Mouse (Mus musculus) midbrain, embryonic 11.5 days (tissue): ENCODE measurements at regions not wholly inside any gene's neighbourhood (a gene's known extent, or its start where the extent isn't known, plus 50 kb on each side); places are given as distances from the start of the nearest gene placed in this dataset.

Source experiments
- ATAC-seq: fragments of 200-750 bp; cut with Nextera tagmentation; 2 replicates; pipeline ENCODE4 v1.8.0; 2017; ENCODE audit warnings: moderate TSS enrichment, moderate library complexity; ENCODE audit not compliant: low FRiP score
- DNase-seq: peaks from one replicate; pipeline ENCODE4 v3.0.0; 2015; ENCODE audit warnings: low spot score; ENCODE audit errors: missing footprints
- H3K27ac ChIP-seq: fragments of 300-500 bp; sonication (generic); 2 replicates; pipeline ENCODE4 v1.5.1; 2014; ENCODE audit warnings: low read depth, low read length
- H3K27me3 ChIP-seq: fragments of 300-500 bp; sonication (generic); 2 replicates; pipeline ENCODE4 v1.6.1; 2014; ENCODE audit warnings: mild to moderate bottlenecking, low read length, moderate library complexity, mixed read lengths; ENCODE audit not compliant: control insufficient read depth, insufficient read depth
- H3K36me3 ChIP-seq: fragments of 300-500 bp; sonication (generic); 2 replicates; pipeline ENCODE4 v1.6.1; 2014; ENCODE audit warnings: mild to moderate bottlenecking, low read length, moderate library complexity, mixed read lengths; ENCODE audit not compliant: control insufficient read depth, insufficient read depth
- H3K4me1 ChIP-seq: fragments of 300-500 bp; sonication (generic); 2 replicates; pipeline ENCODE4 v1.6.1; 2014; ENCODE audit warnings: low read length; ENCODE audit not compliant: control insufficient read depth, insufficient read depth
- H3K4me2 ChIP-seq: fragments of 300-500 bp; sonication (generic); 2 replicates; pipeline ENCODE4 v1.6.1; 2014; ENCODE audit warnings: mild to moderate bottlenecking, moderate library complexity
- H3K4me3 ChIP-seq: fragments of 300-500 bp; sonication (generic); 2 replicates; pipeline ENCODE4 v1.5.1; 2014; ENCODE audit warnings: low read depth, low read length
- H3K9ac ChIP-seq: fragments of 300-500 bp; sonication (generic); 2 replicates; pipeline ENCODE4 v1.6.1; 2014; ENCODE audit warnings: low read length
- H3K9me3 ChIP-seq: fragments of 300-500 bp; sonication (generic); 2 replicates; pipeline ENCODE4 v1.6.1; 2016; ENCODE audit warnings: low read length; ENCODE audit not compliant: control insufficient read depth
- WGBS: fragments of 180-500 bp; shearing (Covaris S2); extraction: QIAGEN DNeasy Blood & Tissue Kit; methylation state at CpG from one replicate; pipeline ENCODE4 v1.1.7; 2014; 5-methylcytosine and 5-hydroxymethylcytosine counted together

GRCm38 (mm10) chr13:102458711-102459110 lies 234.6 kb upstream of the Cd180 start:
- no peak overlapping the region for H3K9ac ChIP-seq
- H3K4me2 ChIP-seq = no peak overlapping the region
- H3K27me3 ChIP-seq = no peaks in the 10 kb centered on the region
- H3K36me3 ChIP-seq = no peaks in the 10 kb centered on the region
- no peak overlapping the region for H3K4me3 ChIP-seq
- ATAC-seq (no peak), DNase-seq (no peak)
- WGBS = 17% methylated on average over 2 of the region's 2 CpGs
- H3K4me1 ChIP-seq = no peaks in the 10 kb centered on the region
- H3K9me3 ChIP-seq = no peaks in the 10 kb centered on the region
- H3K27ac ChIP-seq = no peak overlapping the region

GRCm38 (mm10) chr13:102463993-102464392 lies 229.4 kb upstream of the Cd180 start:
- Histone ChIP-seq H3K27ac (no peak overlapping the region), H3K4me2 (no peak overlapping the region), H3K4me1 (no peaks in the 10 kb centered on the region), H3K9me3 (no peaks in the 10 kb centered on the region), H3K36me3 (no peaks in the 10 kb centered on the region), H3K9ac (no peak overlapping the region), H3K27me3 (no peaks in the 10 kb centered on the region), H3K4me3 (no peak overlapping the region)
- 89% methylated on average over 2 of the region's 2 CpGs for WGBS
- DNase-seq (no peak), ATAC-seq (no peak)

GRCm38 (mm10) chr13:102481906-102482305 lies 211.5 kb upstream of the Cd180 start:
- Histone ChIP-seq H3K27ac (no peak overlapping the region), H3K27me3 (no peaks in the 10 kb centered on the region), H3K4me3 (no peak overlapping the region), H3K36me3 (no peaks in the 10 kb centered on the region), H3K4me2 (no peak overlapping the region), H3K4me1 (no peaks in the 10 kb centered on the region), H3K9me3 (no peaks in the 10 kb centered on the region), H3K9ac (no peak overlapping the region)
- ATAC-seq (no peak), DNase-seq (no peak)
- 89% methylated on average over 3 of the region's 3 CpGs for WGBS

DNA sequence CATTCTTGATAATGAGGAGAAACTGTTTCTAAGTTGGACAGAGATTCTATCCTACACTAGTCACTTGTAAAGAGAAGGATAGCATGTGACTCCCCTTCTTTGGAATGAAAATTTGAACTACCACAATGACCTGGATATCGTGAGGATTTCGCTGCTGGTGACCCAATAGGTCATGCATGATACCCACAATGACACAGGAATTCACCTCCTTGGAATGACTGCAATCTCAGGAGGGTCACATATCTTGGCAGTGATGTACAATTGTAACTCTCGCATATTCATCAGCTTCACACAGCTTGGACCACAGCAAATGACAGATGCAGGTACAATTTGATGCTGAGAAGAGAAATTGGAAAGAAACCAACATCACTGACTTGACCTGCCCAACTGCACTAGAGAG lies 210.9 kb upstream of the Cd180 start:
- H3K4me1 ChIP-seq = no peaks in the 10 kb centered on the region
- ATAC-seq = no peak
- no peak overlapping the region for H3K4me3 ChIP-seq
- H3K4me2 ChIP-seq = no peak overlapping the region
- H3K27me3 ChIP-seq = no peaks in the 10 kb centered on the region
- H3K27ac ChIP-seq = no peak overlapping the region
- DNase-seq = no peak
- no peaks in the 10 kb centered on the region for H3K9me3 ChIP-seq
- H3K9ac ChIP-seq = no peak overlapping the region
- H3K36me3 ChIP-seq = no peaks in the 10 kb centered on the region
- WGBS = 81% methylated on average over 3 of the region's 3 CpGs

DNA sequence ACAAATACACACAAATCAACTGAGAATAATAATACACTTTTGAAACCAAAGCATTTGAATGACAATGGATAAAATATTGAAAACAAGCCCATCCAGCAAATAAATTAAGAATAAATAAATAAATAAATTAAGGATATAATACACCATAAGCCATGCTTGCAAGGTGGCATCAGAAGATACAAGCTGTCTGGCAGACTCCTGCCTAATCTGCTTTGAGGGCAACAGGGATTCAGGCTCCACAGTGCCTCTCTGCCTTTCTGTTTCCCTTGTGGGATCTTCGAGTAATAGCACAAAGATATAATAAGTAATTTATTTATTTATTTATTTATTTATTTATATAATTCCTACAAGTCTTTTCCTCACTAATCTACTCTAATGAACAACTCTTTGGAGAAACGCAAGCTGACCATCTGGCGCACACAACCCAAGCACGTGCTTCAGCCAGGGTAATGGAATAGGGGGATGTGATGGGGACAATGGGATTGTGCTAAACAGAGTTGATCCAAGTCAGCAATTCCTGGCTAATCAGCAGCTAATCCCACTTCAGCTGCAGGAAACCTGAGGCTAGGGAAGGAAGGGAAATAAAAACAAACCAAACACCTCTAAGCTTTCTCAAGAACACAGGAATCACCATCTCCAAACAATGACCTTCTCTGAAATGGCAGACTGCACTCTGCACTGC lies 205.8 kb upstream of the Cd180 start:
- Histone ChIP-seq H3K27ac (no peak overlapping the region), H3K9ac (no peak overlapping the region), H3K27me3 (no peaks in the 10 kb centered on the region), H3K36me3 (no peaks in the 10 kb centered on the region), H3K9me3 (no peaks in the 10 kb centered on the region), H3K4me3 (no peak overlapping the region), H3K4me2 (no peak overlapping the region), H3K4me1 (no peaks in the 10 kb centered on the region)
- 34% methylated on average over 4 of the region's 4 CpGs for WGBS
- peak; percentile 88 for ATAC-seq
- DNase-seq = peak; percentile 84

GRCm38 (mm10) chr13:102491370-102491769 lies 202.0 kb upstream of the Cd180 start:
- Histone ChIP-seq H3K27ac (no peak overlapping the region), H3K4me2 (no peak overlapping the region), H3K27me3 (no peaks in the 10 kb centered on the region), H3K9me3 (no peaks in the 10 kb centered on the region), H3K9ac (no peak overlapping the region), H3K36me3 (no peaks in the 10 kb centered on the region), H3K4me1 (no peaks in the 10 kb centered on the region), H3K4me3 (no peak overlapping the region)
- 83% methylated on average over 4 of the region's 4 CpGs for WGBS
- DNase-seq (no peak), ATAC-seq (no peak)

GRCm38 (mm10) chr13:102504157-102504947 lies 189.0 kb upstream of the Cd180 start:
- ATAC-seq = peak; percentile 91
- Histone ChIP-seq H3K4me3 (no peak overlapping the region), H3K4me2 (no peak overlapping the region), H3K9ac (no peak overlapping the region), H3K27me3 (no peaks in the 10 kb centered on the region), H3K9me3 (no peaks in the 10 kb centered on the region), H3K4me1 (no peaks in the 10 kb centered on the region), H3K36me3 (no peaks in the 10 kb centered on the region), H3K27ac (no peak overlapping the region)
- peak; percentile 93 for DNase-seq
- WGBS = 25% methylated on average over 10 of the region's 10 CpGs

- Histone ChIP-seq H3K4me2 (no peak overlapping the region), H3K9ac (no peak overlapping the region), H3K27me3 (no peaks in the 10 kb centered on the region), H3K4me3 (no peak overlapping the region), H3K36me3 (no peaks in the 10 kb centered on the region), H3K9me3 (no peaks in the 10 kb centered on the region), H3K4me1 (no peaks in the 10 kb centered on the region), H3K27ac (no peak overlapping the region)
- peak; percentile 72 for DNase-seq
- no peak for ATAC-seq
- WGBS = 86% methylated on average over 1 of the region's 1 CpGs
Measured at GRCm38 (mm10) chr13:102507226-102507625, 186.1 kb upstream of the Cd180 start.

DNA sequence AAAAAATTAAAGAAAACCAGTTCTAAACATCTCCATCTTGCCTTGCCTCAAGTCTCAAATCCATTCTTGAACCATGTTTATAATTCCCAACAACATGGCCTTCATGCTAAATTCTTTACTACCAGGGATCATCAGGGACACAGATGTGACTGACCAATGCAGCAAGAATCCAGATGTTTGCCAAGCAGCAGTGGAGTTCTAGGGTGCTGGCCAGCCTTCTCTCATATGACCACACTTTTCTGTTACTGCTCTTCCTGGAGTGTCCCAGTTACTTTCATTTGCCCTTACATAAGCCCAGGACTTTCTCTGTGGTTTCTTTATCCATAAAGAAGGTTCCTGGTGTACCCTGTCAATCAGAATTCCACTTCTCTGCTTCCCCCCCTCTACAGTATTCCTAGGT lies 185.4 kb upstream of the Cd180 start:
- Histone ChIP-seq H3K27me3 (no peaks in the 10 kb centered on the region), H3K27ac (no peak overlapping the region), H3K4me3 (no peak overlapping the region), H3K36me3 (no peaks in the 10 kb centered on the region), H3K4me1 (no peaks in the 10 kb centered on the region), H3K4me2 (no peak overlapping the region), H3K9ac (no peak overlapping the region), H3K9me3 (no peaks in the 10 kb centered on the region)
- peak; percentile 54 for DNase-seq
- no peak for ATAC-seq
